Mouse (Mus musculus) CH12.LX (cell line): Measurements from ENCODE around the gene H2-Q10.

Experiments used
- CHD1 ChIP-seq: IDR thresholded peaks from 2 replicates; pipeline ENCODE4 v1.6.1; 2012; ENCODE audit warnings: low read depth, low read length, improper control_type of control experiment, inconsistent platforms
- CTCF ChIP-seq, 2 experiments: IDR thresholded peaks in 1 of 2; conservative IDR thresholded peaks in 1 of 2; 2 replicates each; pipeline ENCODE4 v1.5.1; 2011 to 2012; ENCODE audit warnings: low read depth in 2 of 2, low read length in 2 of 2, improper control_type of control experiment in 1 of 2, inconsistent platforms in 1 of 2, mild to moderate bottlenecking in 1 of 2, moderate library complexity in 1 of 2
- ELF1 ChIP-seq: IDR thresholded peaks from 2 replicates; pipeline ENCODE4 v1.6.1; 2014; ENCODE audit warnings: low read depth, mild to moderate bottlenecking, inconsistent platforms, low read length, improper control_type of control experiment
- ETS1 ChIP-seq: conservative IDR thresholded peaks from 2 replicates; pipeline ENCODE4 v1.6.1; 2012; ENCODE audit warnings: low read depth, mild to moderate bottlenecking, inconsistent platforms, low read length, improper control_type of control experiment, moderate library complexity
- MEF2A ChIP-seq: IDR thresholded peaks from 2 replicates; pipeline ENCODE4 v1.6.1; 2014; ENCODE audit warnings: low read depth, mild to moderate bottlenecking, inconsistent platforms, low read length, improper control_type of control experiment, borderline replicate concordance
- PAX5 ChIP-seq: IDR thresholded peaks from 2 replicates; pipeline ENCODE4 v1.6.1; 2012; ENCODE audit warnings: low read length, inconsistent platforms, mixed read lengths

DNA sequence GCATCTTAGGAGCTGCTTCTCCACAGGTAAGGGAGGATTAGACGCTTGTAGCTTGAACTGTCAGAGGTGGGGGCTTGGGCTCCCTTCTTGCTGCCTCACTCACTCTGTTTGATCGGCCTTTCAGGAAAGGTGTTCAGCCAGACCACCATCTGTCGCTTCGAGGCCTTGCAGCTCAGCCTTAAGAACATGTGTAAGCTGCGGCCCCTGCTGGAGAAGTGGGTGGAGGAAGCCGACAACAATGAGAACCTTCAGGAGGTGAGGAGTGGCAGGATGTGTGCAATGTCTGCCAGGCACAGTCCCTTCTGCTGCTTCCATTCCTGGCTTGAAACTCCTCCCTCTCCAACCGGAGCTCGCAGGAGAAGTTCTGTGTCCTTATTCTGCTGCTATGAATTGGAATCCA, 39.4 kb downstream of the H2-Q10 start:
- no peak for TF ChIP-seq ETS1
- peak in 1 of 2 experiments; percentile 74; a peak in 2 of 4 replicates for TF ChIP-seq CTCF (conservative IDR thresholded peaks at IDR 0.05 in 1 of 2, IDR thresholded peaks at IDR 0.05 in 1 of 2; ENCODE audit: low read depth in 2 of 2, low read length in 2 of 2)
- no peak for TF ChIP-seq PAX5
- no peak for TF ChIP-seq MEF2A
- no peak for TF ChIP-seq ELF1
- TF ChIP-seq CHD1: no peak
